Mouse (Mus musculus) T-helper 1 cell (primary cell): ENCODE results near the gene Stx1a.

Experiments used
- in situ Hi-C: fragments of 300-600 bp; cut with MboI, MseI; formaldehyde crosslinking; loops from one replicate; pipeline ENCODE4 v1.15.1; 2025; ENCODE audit warnings: high pct_unique_total_duplicates

The Stx1a gene

GRCm38 (mm10) chr5:135008671-135009589 is 14.4 kb upstream of the Stx1a start, which contains the start of gene Abhd11:
Gene Abhd11, plus strand, starts transcription at chr5:135009152.
- in situ Hi-C loops, result no loop called here

GRCm38 (mm10) chr5:135009590-135010319 is 13.5 kb upstream of the Stx1a start:
- in situ Hi-C loops, result no loop called here

- in situ Hi-C loops, result no loop called here
Observed at GRCm38 (mm10) chr5:135010320-135010709, 13.0 kb upstream of the Stx1a start.

- in situ Hi-C loops, result no loop called here
Observed at GRCm38 (mm10) chr5:135010841-135011743, 12.2 kb upstream of the Stx1a start.

- in situ Hi-C loops, result no loop called here
Observed at GRCm38 (mm10) chr5:135011809-135012613, 11.3 kb upstream of the Stx1a start.

- in situ Hi-C loops, result no loop called here
Observed at GRCm38 (mm10) chr5:135012671-135013441, 10.4 kb upstream of the Stx1a start.

- in situ Hi-C loops, result no loop called here
Observed at GRCm38 (mm10) chr5:135015497-135015896, 7.8 kb upstream of the Stx1a start.

- in situ Hi-C loops, result no loop called here
Observed at GRCm38 (mm10) chr5:135016224-135016759, 7.0 kb upstream of the Stx1a start.

GRCm38 (mm10) chr5:135021814-135022213 is 1.5 kb upstream of the Stx1a start:
- in situ Hi-C loops, result no loop called here

- in situ Hi-C loops, result no loop called here
Observed at GRCm38 (mm10) chr5:135024665-135025224, 1.5 kb downstream of the Stx1a start.

- in situ Hi-C loops, result no loop called here
Observed at GRCm38 (mm10) chr5:135025899-135026298, 2.6 kb downstream of the Stx1a start.

- in situ Hi-C loops, result no loop called here
Observed at GRCm38 (mm10) chr5:135029007-135029854, 5.9 kb downstream of the Stx1a start.

GRCm38 (mm10) chr5:135032581-135032980 is 9.3 kb downstream of the Stx1a start:
- in situ Hi-C loops, result no loop called here

GRCm38 (mm10) chr5:135034593-135034992 is 11.3 kb downstream of the Stx1a start:
- in situ Hi-C loops, result no loop called here

- in situ Hi-C loops, result no loop called here
Observed at GRCm38 (mm10) chr5:135035608-135036359, 12.5 kb downstream of the Stx1a start.

GRCm38 (mm10) chr5:135037946-135038345 is 14.7 kb downstream of the Stx1a start:
- in situ Hi-C loops, result no loop called here

GRCm38 (mm10) chr5:135039541-135039940 is 16.3 kb downstream of the Stx1a start:
- in situ Hi-C loops, result no loop called here

- in situ Hi-C loops, result no loop called here
Observed at GRCm38 (mm10) chr5:135040059-135040458, 16.8 kb downstream of the Stx1a start.
